Mouse (Mus musculus) kidney, postnatal 0 days (tissue): ENCODE measurements at regions not wholly inside any gene's neighbourhood (a gene's known extent, or its start where the extent isn't known, plus 50 kb on each side); places are given as distances from the start of the nearest gene placed in this dataset.

Source experiments
- ATAC-seq: fragments of 200-750 bp; cut with Nextera tagmentation; replicated peaks from 2 replicates; pipeline ENCODE4 v1.8.0; 2017; ENCODE audit warnings: low read depth, moderate number of reproducible peaks, moderate TSS enrichment, moderate library complexity; ENCODE audit not compliant: low FRiP score
- DNase-seq: peaks from one replicate; pipeline ENCODE4 v3.0.0-alpha.2; 2016; ENCODE audit warnings: low spot score
- H3K27ac ChIP-seq: fragments of 300-500 bp; sonication (generic); 2 replicates; pipeline ENCODE4 v1.5.1; 2014; ENCODE audit warnings: mild to moderate bottlenecking
- H3K27me3 ChIP-seq: fragments of 300-500 bp; sonication (generic); 2 replicates; pipeline ENCODE4 v1.6.1; 2014; ENCODE audit warnings: low read length, mixed read lengths; ENCODE audit not compliant: insufficient read depth
- H3K36me3 ChIP-seq: fragments of 300-500 bp; sonication (generic); 2 replicates; pipeline ENCODE4 v1.6.1; 2014; ENCODE audit warnings: low read length, mixed read lengths; ENCODE audit not compliant: insufficient read depth
- H3K4me1 ChIP-seq: fragments of 300-500 bp; sonication (generic); replicated peaks from 2 replicates; pipeline ENCODE4 v1.6.1; 2014; ENCODE audit warnings: antibody characterized with exemption, low read length, mixed read lengths; ENCODE audit not compliant: insufficient read depth
- H3K4me2 ChIP-seq: fragments of 300-500 bp; sonication (generic); 2 replicates; pipeline ENCODE4 v1.6.1; 2014; ENCODE audit warnings: mild to moderate bottlenecking, low read length, moderate library complexity, mixed read lengths
- H3K4me3 ChIP-seq: fragments of 300-500 bp; sonication (generic); replicated peaks from 2 replicates; pipeline ENCODE4 v1.5.1; 2014; ENCODE audit warnings: low read depth, low read length
- H3K9ac ChIP-seq: fragments of 300-500 bp; sonication (generic); 2 replicates; pipeline ENCODE4 v1.6.1; 2014; ENCODE audit warnings: low read depth, low read length
- H3K9me3 ChIP-seq: fragments of 300-500 bp; sonication (generic); replicated peaks from 2 replicates; pipeline ENCODE4 v1.6.1; 2016; ENCODE audit warnings: low read length, inconsistent platforms, mixed read lengths
- CTCF ChIP-seq: IDR thresholded peaks from 2 replicates; pipeline ENCODE4 v1.5.1; 2016; ENCODE audit warnings: antibody characterized with exemption, low read depth, mild to moderate bottlenecking, moderate library complexity
- WGBS: fragments of 180-500 bp; shearing (Covaris S2); extraction: QIAGEN DNeasy Blood & Tissue Kit; methylation state at CpG from one replicate; pipeline ENCODE4 v1.1.7; 2014; 5-methylcytosine and 5-hydroxymethylcytosine counted together

- H3K27ac ChIP-seq, result no peak overlapping the region
- WGBS, result 73% methylated on average over 3 of the region's 3 CpGs
- no peak for ATAC-seq
- H3K9me3 ChIP-seq, result no peaks in the 10 kb centered on the region
- H3K4me2 ChIP-seq, result no peak overlapping the region
- H3K4me3 ChIP-seq, result no peak overlapping the region
- H3K4me1 ChIP-seq, result no peaks in the 10 kb centered on the region
- no peaks in the 10 kb centered on the region for H3K27me3 ChIP-seq
- no peaks in the 10 kb centered on the region for H3K36me3 ChIP-seq
- no peak for DNase-seq
- TF ChIP-seq CTCF, result no peak
- H3K9ac ChIP-seq, result no peak overlapping the region
Observed at GRCm38 (mm10) chr3:52579917-52580316, 311.8 kb downstream of the Foxo1 start.

GRCm38 (mm10) chr3:52579096-52579495 lies 311.0 kb downstream of the Foxo1 start:
- Histone ChIP-seq H3K4me2 (no peak overlapping the region), H3K9ac (no peak overlapping the region), H3K36me3 (no peaks in the 10 kb centered on the region), H3K27ac (no peak overlapping the region), H3K4me3 (no peak overlapping the region), H3K9me3 (no peaks in the 10 kb centered on the region), H3K27me3 (no peaks in the 10 kb centered on the region), H3K4me1 (no peaks in the 10 kb centered on the region)
- 92% methylated on average over 3 of the region's 3 CpGs for WGBS
- ATAC-seq (no peak), DNase-seq (no peak)
- no peak for TF ChIP-seq CTCF

DNA sequence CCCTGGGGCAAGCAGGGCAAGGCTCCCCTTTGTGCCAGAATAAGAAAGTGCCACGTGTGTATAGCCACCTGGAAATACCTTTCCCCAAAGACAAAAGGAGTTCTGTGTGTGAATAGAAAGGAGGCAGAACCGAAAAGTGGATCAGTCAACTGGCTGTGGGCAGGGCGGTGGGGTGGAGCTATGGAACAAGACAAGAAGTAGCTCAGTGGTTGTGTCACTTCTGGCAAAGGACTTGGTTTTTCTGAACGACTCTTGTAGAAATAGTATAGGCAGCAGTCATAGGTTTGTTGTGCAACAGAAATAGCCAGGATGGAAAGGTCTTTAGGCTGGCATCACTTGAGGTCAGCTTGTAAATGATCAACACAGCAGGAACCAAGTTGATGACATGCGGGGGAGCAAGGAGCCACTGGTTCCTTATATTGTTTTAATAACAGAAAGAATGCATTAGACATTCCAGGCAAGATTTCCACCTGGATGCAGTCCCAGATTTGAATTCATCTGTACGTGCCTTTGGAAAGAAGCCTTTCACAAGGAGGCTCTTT lies 308.6 kb downstream of the Foxo1 start:
- no peaks in the 10 kb centered on the region for H3K9me3 ChIP-seq
- no peak overlapping the region for H3K9ac ChIP-seq
- H3K4me2 ChIP-seq, result no peak overlapping the region
- TF ChIP-seq CTCF, result no peak
- H3K4me3 ChIP-seq, result no peak overlapping the region
- ATAC-seq (no peak), DNase-seq (no peak)
- H3K27ac ChIP-seq, result no peak overlapping the region
- no peaks in the 10 kb centered on the region for H3K27me3 ChIP-seq
- 58% methylated on average over 6 of the region's 6 CpGs for WGBS
- H3K36me3 ChIP-seq, result no peaks in the 10 kb centered on the region
- no peaks in the 10 kb centered on the region for H3K4me1 ChIP-seq

- no peak for DNase-seq
Observed at GRCm38 (mm10) chr3:52575237-52575798, 307.2 kb downstream of the Foxo1 start.

GRCm38 (mm10) chr3:52574341-52574740 lies 306.2 kb downstream of the Foxo1 start:
- H3K27ac ChIP-seq, result no peak overlapping the region
- no peaks in the 10 kb centered on the region for H3K27me3 ChIP-seq
- no peak overlapping the region for H3K4me3 ChIP-seq
- ATAC-seq, result no peak
- H3K36me3 ChIP-seq, result no peaks in the 10 kb centered on the region
- H3K4me2 ChIP-seq, result no peak overlapping the region
- TF ChIP-seq CTCF, result no peak
- WGBS, result 80% methylated on average over 6 of the region's 6 CpGs
- no peak for DNase-seq
- no peak overlapping the region for H3K9ac ChIP-seq
- no peaks in the 10 kb centered on the region for H3K4me1 ChIP-seq
- no peaks in the 10 kb centered on the region for H3K9me3 ChIP-seq

More at GRCm38 (mm10) chr3:52575237-52575798, 307.2 kb downstream of the Foxo1 start:
- H3K4me3 ChIP-seq, result no peak overlapping the region
- no peak for TF ChIP-seq CTCF
- no peaks in the 10 kb centered on the region for H3K4me1 ChIP-seq
- H3K36me3 ChIP-seq, result no peaks in the 10 kb centered on the region
- H3K27ac ChIP-seq, result no peak overlapping the region
- ATAC-seq, result no peak
- H3K4me2 ChIP-seq, result no peak overlapping the region
- WGBS, result 73% methylated on average over 8 of the region's 8 CpGs
- no peaks in the 10 kb centered on the region for H3K27me3 ChIP-seq
- H3K9ac ChIP-seq, result no peak overlapping the region
- no peaks in the 10 kb centered on the region for H3K9me3 ChIP-seq

DNA sequence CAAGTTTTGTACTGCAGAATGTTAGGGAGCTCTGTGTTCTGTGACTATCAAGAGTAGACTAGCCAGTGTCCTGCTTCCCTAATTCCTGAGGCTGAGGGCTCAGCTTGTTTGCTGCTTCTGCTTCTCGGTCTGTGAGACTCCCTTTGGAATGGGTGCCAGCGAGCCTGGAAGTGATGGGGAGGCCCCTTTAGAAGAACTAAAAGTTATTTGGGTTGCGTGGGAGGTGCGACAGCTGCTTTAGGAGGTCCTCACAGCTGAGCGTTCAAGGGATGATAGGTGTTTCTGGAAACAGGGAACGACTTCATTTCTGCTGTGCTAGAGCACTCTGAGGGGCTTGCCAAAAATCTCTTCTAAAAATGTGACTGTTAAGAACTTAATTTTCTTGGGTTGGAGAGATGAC lies 305.7 kb downstream of the Foxo1 start:
- Histone ChIP-seq H3K9ac (no peak overlapping the region), H3K36me3 (no peaks in the 10 kb centered on the region), H3K4me3 (no peak overlapping the region), H3K27me3 (no peaks in the 10 kb centered on the region), H3K27ac (no peak overlapping the region), H3K4me1 (no peaks in the 10 kb centered on the region), H3K9me3 (no peaks in the 10 kb centered on the region), H3K4me2 (no peak overlapping the region)
- DNase-seq (no peak), ATAC-seq (no peak)
- TF ChIP-seq CTCF, result no peak
- 58% methylated on average over 6 of the region's 6 CpGs for WGBS
